Mouse (Mus musculus): Measurements from ENCODE around the gene Usp4.

Gene Usp4

GRCm38 (mm10) chr9:108411381-108411942, 63.8 kb downstream of the Usp4 start:
- DNase-seq (ENCODE audit: low spot score in 2 of 2) = no peak

GRCm38 (mm10) chr9:108412221-108412620, 64.6 kb downstream of the Usp4 start:
- peak in 1 of 2 experiments; percentile 5 for DNase-seq (ENCODE audit: low spot score in 2 of 2)

DNA sequence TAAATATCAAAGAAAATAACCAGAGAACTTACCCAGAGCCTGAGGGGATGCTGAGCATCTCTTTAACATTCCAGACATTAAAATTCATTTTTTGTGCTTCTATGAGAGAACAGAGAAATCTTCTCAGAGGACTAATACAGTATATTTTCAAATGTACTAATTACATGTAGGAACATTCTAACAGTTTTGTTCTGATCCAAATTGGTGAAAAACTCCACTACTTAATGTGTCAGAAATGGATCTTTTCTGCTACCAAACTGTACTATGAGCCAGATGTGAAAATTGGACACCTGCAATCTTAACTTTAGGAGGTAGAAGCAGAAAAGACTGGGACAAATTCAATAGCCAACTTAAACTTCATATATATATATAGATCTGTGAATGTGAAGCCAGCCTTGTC, 80.7 kb downstream of the Usp4 start, which contains the start of gene Ccdc36:
Gene Ccdc36 (minus strand): TSS at position 101 of the 400 bp plus-strand sequence.
- DNase-seq (ENCODE audit: low spot score in 2 of 2) = no peak

DNA sequence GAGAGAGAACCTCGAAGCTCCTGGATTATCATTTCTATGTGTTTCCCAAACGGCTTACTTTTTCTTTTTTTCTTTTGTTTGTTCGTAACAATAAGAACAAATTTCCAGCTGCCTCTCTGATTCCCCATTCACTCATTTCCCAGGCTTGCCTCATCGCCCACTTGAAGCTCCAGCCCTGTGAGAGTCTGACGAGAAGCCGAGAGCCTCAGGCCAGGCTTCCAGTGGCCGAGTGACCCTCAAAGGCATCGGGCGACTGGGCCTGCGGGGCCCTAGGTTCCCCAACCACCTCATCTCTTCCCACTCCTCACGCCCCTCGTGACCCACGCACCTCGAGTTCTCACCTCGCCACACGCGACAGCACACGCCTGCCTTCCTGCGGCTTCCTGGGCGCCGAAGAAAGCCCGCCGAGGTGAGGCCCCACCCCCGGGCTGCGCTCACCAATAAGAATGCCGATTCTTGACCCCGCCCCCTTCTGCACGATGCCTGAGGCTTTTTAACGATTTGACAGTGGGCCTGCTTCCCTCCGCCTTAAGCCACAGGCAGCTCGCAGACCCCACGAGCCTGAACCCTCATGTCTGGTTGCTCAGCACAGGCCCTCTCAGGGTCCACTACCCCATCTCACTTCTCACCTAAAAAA, 83.9 kb downstream of the Usp4 start:
- DNase-seq (ENCODE audit: low spot score in 2 of 2) = no peak

DNA sequence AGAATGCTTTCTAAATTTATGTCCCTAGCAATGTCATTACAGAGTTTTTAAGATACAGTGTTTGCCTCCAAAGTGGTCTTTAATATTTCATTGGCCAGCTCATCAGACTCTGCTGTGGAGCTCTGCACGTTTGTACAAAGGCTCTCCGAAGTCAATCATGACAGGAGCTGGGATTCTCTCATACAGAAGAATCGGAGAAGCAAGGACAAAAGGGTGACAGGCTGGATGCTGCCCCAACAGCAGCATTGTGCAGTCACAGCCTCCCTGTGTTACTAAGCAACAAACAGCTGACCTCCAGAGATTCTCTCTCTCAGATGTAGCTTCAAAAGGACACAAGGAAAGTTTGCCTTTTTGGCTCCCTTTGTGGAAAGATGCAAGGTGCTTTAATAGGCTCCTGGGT, 88.5 kb downstream of the Usp4 start, which contains the start of gene BC048562:
Gene BC048562 (plus strand): TSS at position 301 of the 400 bp plus-strand sequence.
- no peak for DNase-seq (ENCODE audit: low spot score in 2 of 2)

DNA sequence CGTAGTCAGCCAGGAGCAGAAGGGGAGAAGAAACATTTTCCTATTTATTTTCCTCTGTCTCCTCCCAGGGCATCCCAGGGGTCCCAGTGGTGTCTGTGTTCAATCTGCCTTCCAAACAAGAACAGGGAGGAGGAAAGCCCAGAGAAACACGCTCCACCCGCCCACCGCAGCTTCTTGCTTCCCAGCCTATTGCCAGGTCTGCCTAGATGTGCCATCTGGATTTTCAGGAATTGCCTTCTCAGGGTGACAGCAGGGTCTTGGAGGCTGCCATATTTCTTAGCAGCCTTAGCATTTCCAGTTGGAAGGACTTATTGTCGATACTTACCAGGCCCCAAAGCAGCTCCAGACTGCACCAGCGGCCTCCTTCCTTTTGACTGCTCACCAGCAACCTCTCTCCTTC, 91.5 kb downstream of the Usp4 start:
- no peak for DNase-seq (ENCODE audit: low spot score in 2 of 2)

DNA sequence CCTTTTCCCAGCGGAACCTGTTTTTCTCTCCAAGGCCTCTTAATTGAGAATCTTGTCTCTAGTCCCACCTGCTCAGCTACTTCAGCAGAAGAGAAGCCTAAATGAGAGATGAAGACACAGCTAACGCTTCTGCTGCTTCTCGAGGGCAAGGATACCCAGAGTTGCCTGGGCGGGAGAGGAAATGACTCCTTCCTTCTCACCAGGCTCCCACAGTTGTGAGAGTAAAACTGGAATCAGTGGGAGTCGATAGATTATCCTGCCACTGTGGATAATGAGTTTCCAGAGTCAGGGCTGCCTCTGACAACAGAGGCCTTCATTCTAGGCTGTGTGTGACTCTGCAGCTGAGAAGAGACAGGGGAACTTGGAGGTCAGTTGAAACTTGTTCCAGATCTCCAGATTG, 92.8 kb downstream of the Usp4 start:
- DNase-seq (ENCODE audit: low spot score in 2 of 2) = no peak

DNA sequence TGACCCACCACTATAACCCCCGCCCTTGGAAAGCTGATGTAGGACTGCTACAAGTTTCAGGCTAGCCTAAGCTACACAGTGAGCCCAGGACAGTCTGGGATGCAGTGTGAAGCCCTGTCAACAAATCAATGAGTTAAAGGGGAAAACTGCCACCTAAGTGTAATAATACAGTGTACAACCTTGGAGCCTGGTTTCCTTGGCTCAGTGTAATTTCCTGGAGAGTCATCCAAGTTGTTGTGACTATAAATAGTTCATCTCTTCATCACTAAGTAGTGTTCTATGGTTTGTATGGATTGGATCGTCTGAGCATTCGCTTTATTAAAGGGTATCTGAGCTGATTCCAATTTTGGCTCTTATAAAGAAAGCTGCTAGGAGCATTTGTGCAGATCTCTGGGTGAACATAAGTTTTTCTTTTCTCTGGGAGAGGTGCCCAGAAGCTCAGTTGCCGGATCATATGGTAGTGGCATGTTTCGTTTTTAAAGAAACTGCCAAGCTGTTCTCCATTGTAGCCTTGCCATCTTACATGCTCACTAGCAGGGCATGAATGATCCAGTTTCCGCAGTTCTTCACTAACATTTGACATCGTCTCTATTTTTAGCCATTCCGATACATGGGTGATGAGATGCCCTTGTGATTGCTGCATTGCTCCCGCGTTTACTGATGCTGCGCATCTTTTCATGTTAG, 93.7 kb downstream of the Usp4 start:
- DNase-seq (ENCODE audit: low spot score in 2 of 2) = no peak

All from heart, adult 9 months (tissue).